Mouse (Mus musculus): ENCODE data around the gene Gm44511. TPM values are rescaled to one million over a fixed set of nuclear protein-coding genes. Genes with fewer than 3 reads are reported as not detected.

The Gm44511 gene
- total RNA-seq, 1 experiment, result not detected

GRCm38 (mm10) chr6:128847401-128847800, 21.3 kb upstream of the Gm44511 start:
- Histone ChIP-seq H3K27ac (ENCODE audit: insufficient read depth, low read depth, low read length, poor library complexity, severe bottlenecking) (no peak overlapping the region), H3K9ac (ENCODE audit: insufficient read depth, low read depth, low read length, poor library complexity, severe bottlenecking) (no peak overlapping the region), H3K36me3 (ENCODE audit: control insufficient read depth, insufficient read depth, low read length, poor library complexity, severe bottlenecking) (no peaks in the 10 kb centered on the region), H3K9me3 (ENCODE audit: control insufficient read depth, insufficient read depth, low read depth, low read length) (no peaks in the 10 kb centered on the region), H3K4me3 (ENCODE audit: insufficient read depth in 1 of 2, low read depth in 1 of 2, low read length in 2 of 2, poor library complexity in 1 of 2, severe bottlenecking in 1 of 2) (no peak overlapping the region), H3K4me1 (ENCODE audit: control insufficient read depth in 2 of 2, insufficient read depth in 2 of 2, low read length in 2 of 2, poor library complexity in 1 of 2) (peaks cover 0 to 2% of the 10 kb centered on the region in 2 experiments; a peak in 2 of 4 replicates)
- no peak for DNase-seq (ENCODE audit: low read depth, low spot score)
- TF ChIP-seq CHD2 (IDR thresholded peaks at IDR 0.05; ENCODE audit: low read depth, low read length) (no peak), ZNF384 (IDR thresholded peaks at IDR 0.05; ENCODE audit: low read depth, low read length) (no peak), HCFC1 (IDR thresholded peaks at IDR 0.05; ENCODE audit: borderline replicate concordance, insufficient read depth, low read length) (no peak), ZC3H11A (IDR thresholded peaks at IDR 0.05; ENCODE audit: borderline replicate concordance, low read depth, low read length) (no peak), MAFK (IDR thresholded peaks at IDR 0.05; ENCODE audit: insufficient read depth, low read depth, low read length) (no peak)
- in situ Hi-C loops (cut with MboI; ENCODE audit: low sequenced_read_pairs in 2 of 2, unreplicated experiment in 2 of 2), result no loop called here

GRCm38 (mm10) chr6:128845998-128846542, 20.0 kb upstream of the Gm44511 start:
- Histone ChIP-seq H3K4me1 (ENCODE audit: control insufficient read depth in 2 of 2, insufficient read depth in 2 of 2, low read length in 2 of 2, poor library complexity in 1 of 2) (peaks cover 0 to 2% of the 10 kb centered on the region in 2 experiments; a peak in 2 of 4 replicates), H3K36me3 (ENCODE audit: control insufficient read depth, insufficient read depth, low read length, poor library complexity, severe bottlenecking) (no peaks in the 10 kb centered on the region), H3K9me3 (ENCODE audit: control insufficient read depth, insufficient read depth, low read depth, low read length) (no peaks in the 10 kb centered on the region), H3K4me3 (ENCODE audit: insufficient read depth in 1 of 2, low read depth in 1 of 2, low read length in 2 of 2, poor library complexity in 1 of 2, severe bottlenecking in 1 of 2) (no peak overlapping the region), H3K27ac (ENCODE audit: insufficient read depth, low read depth, low read length, poor library complexity, severe bottlenecking) (no peak overlapping the region), H3K9ac (ENCODE audit: insufficient read depth, low read depth, low read length, poor library complexity, severe bottlenecking) (no peak overlapping the region)
- DNase-seq (ENCODE audit: low read depth, low spot score), result no peak
- TF ChIP-seq HCFC1 (IDR thresholded peaks at IDR 0.05; ENCODE audit: borderline replicate concordance, insufficient read depth, low read length) (no peak), ZC3H11A (IDR thresholded peaks at IDR 0.05; ENCODE audit: borderline replicate concordance, low read depth, low read length) (no peak), ZNF384 (IDR thresholded peaks at IDR 0.05; ENCODE audit: low read depth, low read length) (no peak), CHD2 (IDR thresholded peaks at IDR 0.05; ENCODE audit: low read depth, low read length) (no peak), MAFK (IDR thresholded peaks at IDR 0.05; ENCODE audit: insufficient read depth, low read depth, low read length) (no peak)
- in situ Hi-C loops (cut with MboI; ENCODE audit: low sequenced_read_pairs in 2 of 2, unreplicated experiment in 2 of 2), result no loop called here

- no peak overlapping the region for H3K9ac ChIP-seq (ENCODE audit: insufficient read depth, low read depth, low read length, poor library complexity, severe bottlenecking)
- no peak overlapping the region for H3K27ac ChIP-seq (ENCODE audit: insufficient read depth, low read depth, low read length, poor library complexity, severe bottlenecking)
- no peak overlapping the region for H3K4me3 ChIP-seq (ENCODE audit: insufficient read depth in 1 of 2, low read depth in 1 of 2, low read length in 2 of 2, poor library complexity in 1 of 2, severe bottlenecking in 1 of 2)
- in situ Hi-C loops (cut with MboI; ENCODE audit: low sequenced_read_pairs in 2 of 2, unreplicated experiment in 2 of 2), result no loop called here
- no peaks in the 10 kb centered on the region for H3K36me3 ChIP-seq (ENCODE audit: control insufficient read depth, insufficient read depth, low read length, poor library complexity, severe bottlenecking)
- peaks cover 0 to 2% of the 10 kb centered on the region in 2 experiments; a peak in 2 of 4 replicates for H3K4me1 ChIP-seq (ENCODE audit: control insufficient read depth in 2 of 2, insufficient read depth in 2 of 2, low read length in 2 of 2, poor library complexity in 1 of 2)
- no peaks in the 10 kb centered on the region for H3K9me3 ChIP-seq (ENCODE audit: control insufficient read depth, insufficient read depth, low read depth, low read length)
- no peak for TF ChIP-seq CHD2 (IDR thresholded peaks at IDR 0.05; ENCODE audit: low read depth, low read length)
- TF ChIP-seq MAFK (IDR thresholded peaks at IDR 0.05; ENCODE audit: insufficient read depth, low read depth, low read length), result peak; percentile 91
- no peak for TF ChIP-seq ZNF384 (IDR thresholded peaks at IDR 0.05; ENCODE audit: low read depth, low read length)
- peak; percentile 69; the same call in 1 of the 2 replicates for TF ChIP-seq ZC3H11A (IDR thresholded peaks at IDR 0.05; ENCODE audit: borderline replicate concordance, low read depth, low read length)
- TF ChIP-seq HCFC1 (IDR thresholded peaks at IDR 0.05; ENCODE audit: borderline replicate concordance, insufficient read depth, low read length), result 0 out of 2 replicates have a peak, but pooled peaks have one; percentile 56
- DNase-seq (ENCODE audit: low read depth, low spot score), result peak; percentile 90
Measured at GRCm38 (mm10) chr6:128845319-128845979, 19.3 kb upstream of the Gm44511 start.

- no peaks in the 10 kb centered on the region for H3K9me3 ChIP-seq (ENCODE audit: control insufficient read depth, insufficient read depth, low read depth, low read length)
- in situ Hi-C loops (cut with MboI; ENCODE audit: low sequenced_read_pairs in 2 of 2, unreplicated experiment in 2 of 2), result no loop called here
- TF ChIP-seq CHD2 (IDR thresholded peaks at IDR 0.05; ENCODE audit: low read depth, low read length) (no peak), MAFK (IDR thresholded peaks at IDR 0.05; ENCODE audit: insufficient read depth, low read depth, low read length) (no peak)
- 0 out of 4 replicates have a peak overlapping the region, but pooled peaks of 1 of the 2 experiments have one; percentile 72 for H3K4me3 ChIP-seq (ENCODE audit: insufficient read depth in 1 of 2, low read depth in 1 of 2, low read length in 2 of 2, poor library complexity in 1 of 2, severe bottlenecking in 1 of 2)
- no peaks in the 10 kb centered on the region for H3K36me3 ChIP-seq (ENCODE audit: control insufficient read depth, insufficient read depth, low read length, poor library complexity, severe bottlenecking)
- no peak overlapping the region for H3K27ac ChIP-seq (ENCODE audit: insufficient read depth, low read depth, low read length, poor library complexity, severe bottlenecking)
- H3K4me1 ChIP-seq (ENCODE audit: control insufficient read depth in 2 of 2, insufficient read depth in 2 of 2, low read length in 2 of 2, poor library complexity in 1 of 2), result peaks cover 0 to 5% of the 10 kb centered on the region in 2 experiments; a peak in 2 of 4 replicates
- H3K9ac ChIP-seq (ENCODE audit: insufficient read depth, low read depth, low read length, poor library complexity, severe bottlenecking), result no peak overlapping the region
- DNase-seq (ENCODE audit: low read depth, low spot score), result no peak
Measured at GRCm38 (mm10) chr6:128844586-128845080, 18.5 kb upstream of the Gm44511 start.
